Mouse (Mus musculus): ENCODE results near the gene Xylt1. TPM values are rescaled to one million over a fixed set of nuclear protein-coding genes. Genes with fewer than 3 reads are reported as not detected.

Gene Xylt1
- polyA plus RNA-seq, 1 experiment from 2014 or later = 2.1 TPM

DNA sequence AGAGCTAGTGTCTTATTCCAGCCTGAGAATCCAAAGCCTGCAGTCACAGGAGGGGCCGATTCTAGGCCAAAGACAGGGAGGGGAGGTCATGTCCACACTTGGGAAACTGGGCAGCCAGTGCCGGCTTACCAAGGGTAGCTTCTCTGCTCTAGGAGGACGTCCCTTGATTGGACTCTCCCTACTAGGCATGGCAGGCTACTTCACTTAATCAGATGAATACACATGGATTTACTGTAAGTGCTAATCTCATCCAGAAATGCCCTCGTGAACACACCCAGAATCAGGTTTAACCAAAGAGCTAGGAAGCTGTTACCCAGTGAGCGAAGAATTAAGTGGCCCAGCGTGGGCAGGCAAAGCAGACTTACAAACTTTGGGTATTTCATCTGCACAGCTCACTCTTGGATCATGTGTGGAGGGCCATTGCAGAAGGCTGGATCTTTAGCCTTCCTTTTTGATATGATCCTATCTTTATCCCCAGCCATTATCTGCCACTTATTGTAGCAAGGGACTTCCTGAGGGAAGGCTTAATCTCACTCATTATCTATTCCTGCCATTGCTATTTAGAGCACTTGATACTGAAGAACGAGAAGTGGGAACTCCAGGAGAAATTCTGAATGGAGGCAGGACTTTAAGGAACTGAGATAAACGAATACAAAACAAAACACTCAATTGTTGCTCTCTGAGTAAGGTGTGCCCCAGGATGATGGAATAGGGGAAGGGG lies 28.6 kb downstream of the Xylt1 start:
- WGBS = 86% methylated on average over 8 of the region's 8 CpGs
- H3K9me3 ChIP-seq (ENCODE audit: control insufficient read depth, low read length) = no peaks in the 10 kb centered on the region

DNA sequence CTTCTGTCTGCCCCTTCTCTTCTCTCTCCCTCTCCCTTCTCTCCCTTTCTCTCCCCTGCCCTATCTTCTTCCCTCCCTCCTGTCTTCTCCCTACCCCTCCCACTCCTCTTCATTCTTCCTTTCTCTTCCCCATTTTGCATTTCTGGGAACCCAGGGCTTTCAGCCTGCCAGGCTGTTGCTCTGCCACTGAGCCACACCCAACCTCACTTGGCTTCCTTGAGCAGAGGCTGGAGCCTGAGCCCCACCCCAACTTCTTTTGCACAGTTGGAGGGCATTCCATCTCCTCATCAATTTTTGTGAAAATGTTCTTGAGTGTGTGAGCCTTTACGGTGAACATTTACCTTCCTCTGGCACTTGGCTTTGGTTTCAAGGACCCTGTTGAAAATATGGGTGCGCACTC lies 31.1 kb downstream of the Xylt1 start:
- Histone ChIP-seq H3K4me3 (ENCODE audit: low read depth, low read length) (no peak overlapping the region), H3K9ac (ENCODE audit: low read depth, low read length) (no peak overlapping the region), H3K27me3 (ENCODE audit: control insufficient read depth, insufficient read depth, low read length) (no peaks in the 10 kb centered on the region), H3K27ac (ENCODE audit: low read depth, low read length) (no peak overlapping the region), H3K4me1 (replicated peaks; ENCODE audit: control insufficient read depth, insufficient read depth, low read length) (no peaks in the 10 kb centered on the region), H3K4me2 (replicated peaks; ENCODE audit: low read depth, low read length) (no peak overlapping the region), H3K36me3 (ENCODE audit: control insufficient read depth, insufficient read depth, low read length) (no peaks in the 10 kb centered on the region), H3K9me3 (ENCODE audit: control insufficient read depth, low read length) (no peaks in the 10 kb centered on the region)
- ATAC-seq (ENCODE audit: low FRiP score) (no peak), DNase-seq (ENCODE audit: low spot score) (no peak)
- 95% methylated on average over 2 of the region's 2 CpGs for WGBS

More for the DNA sequence above, 28.6 kb downstream of the Xylt1 start:
- no peaks in the 10 kb centered on the region for H3K4me1 ChIP-seq (replicated peaks; ENCODE audit: control insufficient read depth, insufficient read depth, low read length)
- no peak overlapping the region for H3K9ac ChIP-seq (ENCODE audit: low read depth, low read length)
- no peaks in the 10 kb centered on the region for H3K27me3 ChIP-seq (ENCODE audit: control insufficient read depth, insufficient read depth, low read length)
- H3K4me3 ChIP-seq (ENCODE audit: low read depth, low read length) = no peak overlapping the region
- H3K27ac ChIP-seq (ENCODE audit: low read depth, low read length) = no peak overlapping the region
- DNase-seq (ENCODE audit: low spot score) (no peak), ATAC-seq (ENCODE audit: low FRiP score) (no peak)
- no peaks in the 10 kb centered on the region for H3K36me3 ChIP-seq (ENCODE audit: control insufficient read depth, insufficient read depth, low read length)
- H3K4me2 ChIP-seq (replicated peaks; ENCODE audit: low read depth, low read length) = no peak overlapping the region

DNA sequence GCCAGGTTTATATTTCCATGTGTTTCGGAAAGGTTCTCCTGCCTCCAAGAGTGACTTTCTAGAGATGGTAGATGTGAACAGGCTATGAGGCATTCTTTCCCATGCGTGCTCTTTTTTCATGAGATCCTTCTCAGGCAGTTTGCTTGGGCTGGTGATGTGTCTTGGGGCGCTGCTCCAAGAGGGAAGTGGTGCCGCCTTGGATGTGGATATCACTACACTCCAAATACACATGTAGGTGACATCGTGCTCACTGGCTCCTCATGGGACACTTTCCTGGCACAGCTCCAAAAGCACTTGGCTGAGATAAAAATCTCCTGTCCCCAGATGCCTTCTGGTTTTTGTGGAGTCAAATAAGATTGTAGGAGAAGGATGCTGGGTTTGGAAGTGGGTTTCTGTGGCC lies 31.6 kb downstream of the Xylt1 start:
- no peaks in the 10 kb centered on the region for H3K4me1 ChIP-seq (replicated peaks; ENCODE audit: control insufficient read depth, insufficient read depth, low read length)
- WGBS = 92% methylated on average over 5 of the region's 5 CpGs
- DNase-seq (ENCODE audit: low spot score) = no peak
- no peaks in the 10 kb centered on the region for H3K27me3 ChIP-seq (ENCODE audit: control insufficient read depth, insufficient read depth, low read length)
- no peak overlapping the region for H3K27ac ChIP-seq (ENCODE audit: low read depth, low read length)
- H3K9ac ChIP-seq (ENCODE audit: low read depth, low read length) = no peak overlapping the region
- no peak overlapping the region for H3K4me3 ChIP-seq (ENCODE audit: low read depth, low read length)
- no peaks in the 10 kb centered on the region for H3K36me3 ChIP-seq (ENCODE audit: control insufficient read depth, insufficient read depth, low read length)
- no peak overlapping the region for H3K4me2 ChIP-seq (replicated peaks; ENCODE audit: low read depth, low read length)
- no peak for ATAC-seq (ENCODE audit: low FRiP score)
- H3K9me3 ChIP-seq (ENCODE audit: control insufficient read depth, low read length) = no peaks in the 10 kb centered on the region

DNA sequence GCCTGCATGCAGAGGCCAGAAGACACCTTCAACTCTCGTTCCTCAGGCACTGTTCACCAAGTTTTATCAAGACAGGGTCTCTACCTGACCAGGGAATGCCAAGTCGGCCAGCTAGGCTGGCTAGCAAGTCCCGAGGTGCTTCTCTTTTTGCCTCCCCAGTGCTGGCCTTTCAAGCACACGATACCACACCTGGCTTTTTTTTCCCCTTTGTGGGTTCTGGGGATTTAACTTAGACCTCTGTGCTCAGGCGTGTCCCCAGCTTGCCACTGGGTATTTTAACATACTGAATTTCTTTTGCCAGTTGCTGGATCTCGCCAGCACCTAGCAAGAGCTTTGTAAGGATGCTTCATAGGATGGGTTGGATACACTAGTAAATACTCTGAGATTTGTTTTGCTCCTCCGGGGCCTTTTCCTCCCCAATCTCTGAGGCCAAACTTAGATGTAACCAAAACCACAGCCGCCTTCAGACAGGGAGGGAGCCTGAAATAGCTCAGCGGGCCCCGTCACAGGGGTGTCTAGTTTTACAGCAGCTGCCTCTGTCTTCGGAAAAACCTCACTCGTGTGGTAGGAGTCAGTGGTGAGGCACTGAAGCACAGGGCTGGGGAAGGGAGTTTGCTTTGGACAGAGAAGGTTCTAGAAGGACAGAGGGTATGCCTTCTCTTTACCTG lies 33.7 kb downstream of the Xylt1 start:
- no peak overlapping the region for H3K4me2 ChIP-seq (replicated peaks; ENCODE audit: low read depth, low read length)
- no peaks in the 10 kb centered on the region for H3K4me1 ChIP-seq (replicated peaks; ENCODE audit: control insufficient read depth, insufficient read depth, low read length)
- H3K9ac ChIP-seq (ENCODE audit: low read depth, low read length) = no peak overlapping the region
- WGBS = 84% methylated on average over 12 of the region's 12 CpGs
- DNase-seq (ENCODE audit: low spot score) = no peak
- no peak overlapping the region for H3K4me3 ChIP-seq (ENCODE audit: low read depth, low read length)
- H3K27ac ChIP-seq (ENCODE audit: low read depth, low read length) = no peak overlapping the region
- ATAC-seq (ENCODE audit: low FRiP score) = no peak
- no peaks in the 10 kb centered on the region for H3K9me3 ChIP-seq (ENCODE audit: control insufficient read depth, low read length)
- no peaks in the 10 kb centered on the region for H3K27me3 ChIP-seq (ENCODE audit: control insufficient read depth, insufficient read depth, low read length)
- H3K36me3 ChIP-seq (ENCODE audit: control insufficient read depth, insufficient read depth, low read length) = no peaks in the 10 kb centered on the region

DNA sequence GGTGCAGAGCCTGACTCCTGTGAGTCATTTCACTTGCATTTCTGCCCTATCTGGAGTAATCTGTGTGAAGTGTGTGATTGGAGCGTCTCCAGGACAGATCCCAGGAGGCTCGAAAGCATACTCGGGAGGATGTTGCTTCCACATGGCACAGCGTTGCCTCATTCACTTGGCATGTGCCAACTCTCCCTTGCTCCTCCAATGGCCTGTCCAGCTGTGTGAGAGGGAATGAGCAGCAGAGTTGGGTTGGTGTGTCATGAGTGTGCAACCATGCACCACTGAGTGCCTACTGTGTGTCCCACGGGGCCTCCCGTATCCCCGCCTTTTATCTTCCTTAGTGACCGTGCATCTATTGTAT lies 34.2 kb downstream of the Xylt1 start:
- Histone ChIP-seq H3K27ac (ENCODE audit: low read depth, low read length) (no peak overlapping the region), H3K9ac (ENCODE audit: low read depth, low read length) (no peak overlapping the region), H3K4me2 (replicated peaks; ENCODE audit: low read depth, low read length) (no peak overlapping the region), H3K4me3 (ENCODE audit: low read depth, low read length) (no peak overlapping the region), H3K9me3 (ENCODE audit: control insufficient read depth, low read length) (no peaks in the 10 kb centered on the region), H3K4me1 (replicated peaks; ENCODE audit: control insufficient read depth, insufficient read depth, low read length) (no peaks in the 10 kb centered on the region), H3K36me3 (ENCODE audit: control insufficient read depth, insufficient read depth, low read length) (no peaks in the 10 kb centered on the region), H3K27me3 (ENCODE audit: control insufficient read depth, insufficient read depth, low read length) (no peaks in the 10 kb centered on the region)
- DNase-seq (ENCODE audit: low spot score) (no peak), ATAC-seq (ENCODE audit: low FRiP score) (no peak)
- 90% methylated on average over 8 of the region's 8 CpGs for whole genome bisulfite sequencing

DNA sequence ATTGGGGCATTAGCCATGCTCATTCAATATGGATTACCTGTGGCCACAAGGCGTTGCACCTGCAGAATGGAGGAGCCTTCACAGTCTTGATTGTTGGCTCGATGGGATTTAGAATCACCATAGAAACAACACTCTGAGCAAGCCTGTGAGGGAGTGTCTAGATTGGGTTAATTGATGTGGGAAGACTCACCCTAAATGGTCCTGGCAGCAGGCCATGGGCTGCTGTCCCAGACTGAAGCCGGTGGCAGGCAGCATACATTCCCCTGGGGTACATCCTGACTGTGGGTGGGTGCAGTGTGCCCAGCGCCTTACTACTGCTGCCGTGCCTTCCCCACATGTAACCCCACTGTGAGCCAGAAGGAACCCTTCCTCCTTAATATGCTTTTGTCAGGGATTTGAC lies 38.3 kb downstream of the Xylt1 start:
- 66% methylated on average over 5 of the region's 5 CpGs for WGBS
- no peak for ATAC-seq (ENCODE audit: low FRiP score)

DNA sequence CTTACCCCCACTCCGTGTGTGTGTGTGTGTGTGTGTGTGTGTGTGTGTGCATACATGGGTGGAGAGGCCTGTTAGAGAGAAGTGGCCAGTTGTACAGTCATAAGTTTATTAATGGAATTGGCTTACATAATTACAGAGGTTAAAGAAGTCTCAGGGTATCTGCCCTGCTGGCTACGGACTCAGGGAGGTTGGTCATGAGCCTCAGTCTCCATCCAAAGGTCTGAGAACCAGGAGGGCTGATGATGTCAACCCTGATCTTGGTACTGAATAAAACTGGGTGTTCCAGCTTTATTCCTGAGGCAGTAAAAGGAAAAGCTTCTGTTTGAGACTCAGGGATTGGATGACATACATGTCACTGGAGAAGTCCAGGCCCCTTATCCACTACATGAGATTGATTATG lies 39.1 kb downstream of the Xylt1 start:
- WGBS = 86% methylated on average over 2 of the region's 2 CpGs
- ATAC-seq (ENCODE audit: low FRiP score) = no peak

More for the DNA sequence above, 38.3 kb downstream of the Xylt1 start:
- no peaks in the 10 kb centered on the region for H3K4me1 ChIP-seq (replicated peaks; ENCODE audit: control insufficient read depth, insufficient read depth, low read length)
- no peaks in the 10 kb centered on the region for H3K9me3 ChIP-seq (ENCODE audit: control insufficient read depth, low read length)
- no peak for DNase-seq (ENCODE audit: low spot score)
- H3K4me3 ChIP-seq (ENCODE audit: low read depth, low read length) = no peak overlapping the region
- H3K4me2 ChIP-seq (replicated peaks; ENCODE audit: low read depth, low read length) = no peak overlapping the region
- H3K9ac ChIP-seq (ENCODE audit: low read depth, low read length) = no peak overlapping the region
- no peaks in the 10 kb centered on the region for H3K27me3 ChIP-seq (ENCODE audit: control insufficient read depth, insufficient read depth, low read length)
- no peak overlapping the region for H3K27ac ChIP-seq (ENCODE audit: low read depth, low read length)
- no peaks in the 10 kb centered on the region for H3K36me3 ChIP-seq (ENCODE audit: control insufficient read depth, insufficient read depth, low read length)

DNA sequence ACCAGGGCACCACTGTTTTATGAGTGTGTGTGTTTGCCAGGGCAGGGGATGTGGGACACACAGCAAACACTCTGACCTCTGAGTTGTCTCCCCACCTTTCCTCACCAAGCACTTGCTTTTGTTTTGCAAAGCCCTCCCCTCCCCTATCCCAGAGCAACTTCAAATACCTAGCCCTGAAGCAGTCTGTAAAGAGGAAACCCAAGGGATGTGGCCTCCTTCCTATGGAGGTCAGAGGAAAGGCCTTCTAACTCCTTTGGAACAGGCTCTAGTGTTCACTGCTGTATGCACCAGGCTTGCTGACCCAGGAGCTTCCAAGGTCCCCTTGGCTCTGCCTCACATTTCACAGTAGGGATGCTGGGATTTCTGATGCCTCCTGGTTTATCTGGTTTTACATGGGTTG lies 39.5 kb downstream of the Xylt1 start:
- ATAC-seq (ENCODE audit: low FRiP score) = no peak
- no peak overlapping the region for H3K9ac ChIP-seq (ENCODE audit: low read depth, low read length)
- H3K4me2 ChIP-seq (replicated peaks; ENCODE audit: low read depth, low read length) = no peak overlapping the region
- DNase-seq (ENCODE audit: low spot score) = no peak
- no peak overlapping the region for H3K4me3 ChIP-seq (ENCODE audit: low read depth, low read length)
- no peaks in the 10 kb centered on the region for H3K9me3 ChIP-seq (ENCODE audit: control insufficient read depth, low read length)
- H3K4me1 ChIP-seq (replicated peaks; ENCODE audit: control insufficient read depth, insufficient read depth, low read length) = no peaks in the 10 kb centered on the region
- H3K36me3 ChIP-seq (ENCODE audit: control insufficient read depth, insufficient read depth, low read length) = no peaks in the 10 kb centered on the region
- no peaks in the 10 kb centered on the region for H3K27me3 ChIP-seq (ENCODE audit: control insufficient read depth, insufficient read depth, low read length)
- H3K27ac ChIP-seq (ENCODE audit: low read depth, low read length) = no peak overlapping the region

More for the DNA sequence above, 39.1 kb downstream of the Xylt1 start:
- no peak overlapping the region for H3K4me3 ChIP-seq (ENCODE audit: low read depth, low read length)
- no peak overlapping the region for H3K9ac ChIP-seq (ENCODE audit: low read depth, low read length)
- no peaks in the 10 kb centered on the region for H3K9me3 ChIP-seq (ENCODE audit: control insufficient read depth, low read length)
- H3K36me3 ChIP-seq (ENCODE audit: control insufficient read depth, insufficient read depth, low read length) = no peaks in the 10 kb centered on the region
- no peak for DNase-seq (ENCODE audit: low spot score)
- H3K27ac ChIP-seq (ENCODE audit: low read depth, low read length) = no peak overlapping the region
- no peak overlapping the region for H3K4me2 ChIP-seq (replicated peaks; ENCODE audit: low read depth, low read length)
- H3K4me1 ChIP-seq (replicated peaks; ENCODE audit: control insufficient read depth, insufficient read depth, low read length) = no peaks in the 10 kb centered on the region
- no peaks in the 10 kb centered on the region for H3K27me3 ChIP-seq (ENCODE audit: control insufficient read depth, insufficient read depth, low read length)

All from hindbrain, embryonic 11.5 days (tissue).